Mouse (Mus musculus) layer of hippocampus, adult 8-10 months (tissue): ENCODE measurements around the gene Amph. TPM values are rescaled to one million over a fixed set of nuclear protein-coding genes. Genes with fewer than 3 reads are reported as not detected.
"Not testable (repeated sequence)": the region's sequence is repeated elsewhere in the genome, so short reads cannot be mapped to it uniquely, and the experiment has no call there.

Source experiments
- DNase-seq, 2 experiments: peaks; one replicate each; pipeline ENCODE4 v3.0.0; 2022; ENCODE audit warnings: low spot score in 2 of 2
- total RNA-seq, 4 experiments: library from RNA; stranded (reverse); gene quantifications; 2 replicates each; pipeline ENCODE4 v1.2.4; 2022

The Amph gene
- total RNA-seq, 4 experiments from 2014 or later = 205 to 240 (median 219) TPM

- DNase-seq = no peak
Observed at GRCm38 (mm10) chr13:19025091-19025688, 77.2 kb downstream of the Amph start.

GRCm38 (mm10) chr13:19025906-19026305, 77.9 kb downstream of the Amph start:
- no peak for DNase-seq

DNA sequence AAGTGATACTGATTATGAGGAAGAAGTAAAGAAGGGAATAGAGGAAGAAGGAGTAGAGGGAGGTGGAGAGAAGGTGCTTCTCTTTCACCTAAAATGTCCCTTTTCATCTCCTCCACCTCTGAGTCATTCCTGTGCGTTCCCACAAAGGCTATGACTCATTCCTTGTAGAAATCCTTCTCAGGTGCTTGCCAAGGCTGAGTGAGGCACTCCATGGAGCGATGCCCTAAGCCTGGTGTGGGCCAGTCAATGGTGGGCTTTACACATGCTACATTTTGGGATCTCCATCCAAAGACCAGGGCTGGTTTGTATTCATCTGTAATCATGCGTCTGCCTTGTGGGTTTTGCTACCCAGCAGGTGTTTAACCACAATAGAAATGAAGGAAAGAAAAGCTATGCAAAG, 78.9 kb downstream of the Amph start:
- no peak for DNase-seq

DNA sequence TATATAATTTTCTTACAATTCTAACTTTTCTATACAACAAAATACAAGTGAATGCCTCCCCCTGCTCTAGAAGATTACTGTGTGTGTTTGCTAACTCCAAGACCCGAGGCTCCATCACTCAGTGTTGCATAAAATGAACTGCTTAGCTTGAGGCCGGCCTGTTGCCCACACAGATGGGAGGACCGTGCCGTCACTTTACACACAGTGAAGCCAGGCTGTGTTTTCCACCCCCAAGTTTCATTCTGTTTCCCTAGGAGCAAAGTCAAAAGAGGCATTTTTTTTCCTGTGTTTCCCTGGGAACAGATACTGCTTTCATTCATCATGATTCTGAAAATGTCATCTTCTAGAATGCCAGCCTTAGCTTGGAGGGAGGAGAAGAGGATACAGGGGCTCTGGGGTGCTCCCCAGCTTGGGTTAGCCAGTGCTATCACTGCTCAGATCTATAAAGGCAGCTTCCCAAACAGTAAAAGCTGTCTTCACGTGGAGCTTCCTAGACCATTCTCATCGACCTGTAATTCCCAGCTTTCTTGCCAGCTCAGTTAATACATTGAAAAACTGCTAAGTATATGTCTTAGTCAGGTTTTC, 79.9 kb downstream of the Amph start:
- peak; percentile 51 to 57 for DNase-seq

DNA sequence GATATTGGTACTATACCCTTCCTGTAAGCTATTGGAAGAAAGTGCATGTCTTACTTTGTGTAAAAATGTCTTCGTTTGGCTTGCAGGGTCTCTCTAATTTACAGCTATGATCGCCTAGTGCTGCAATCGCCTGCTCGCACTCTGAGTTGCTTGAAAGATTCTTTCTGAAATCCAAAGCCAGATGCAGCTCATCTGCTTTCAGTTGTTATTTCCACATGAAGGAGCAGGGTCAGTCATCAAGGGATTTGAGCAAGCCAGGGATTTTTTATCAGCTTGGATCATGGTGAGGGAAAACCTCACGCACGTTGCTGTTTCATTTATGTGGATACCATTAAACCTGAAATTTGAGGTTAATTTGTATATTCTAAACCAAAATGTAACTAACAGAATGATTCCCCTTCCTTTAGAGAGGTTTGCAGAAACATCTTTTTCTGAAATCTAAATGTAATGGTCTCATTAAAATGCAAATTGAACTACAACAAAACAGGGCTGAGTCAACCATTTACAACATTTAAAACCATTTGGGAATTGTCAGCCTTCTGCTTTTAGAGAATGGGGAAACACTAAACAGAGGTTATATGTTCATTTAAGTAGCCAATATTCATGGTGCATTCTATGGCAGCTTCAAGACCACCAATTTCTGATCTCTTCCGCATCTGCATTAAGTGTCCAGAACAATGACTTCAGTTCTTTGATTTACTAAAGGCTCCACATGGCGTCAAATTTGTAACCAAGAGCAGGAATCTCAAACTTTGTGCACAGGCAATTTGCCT, 84.1 kb downstream of the Amph start:
- no peak for DNase-seq

- DNase-seq = no peak
Observed at GRCm38 (mm10) chr13:19052090-19052489, 104.1 kb downstream of the Amph start.

- DNase-seq = no peak
Observed at GRCm38 (mm10) chr13:19054504-19054903, 106.5 kb downstream of the Amph start.

GRCm38 (mm10) chr13:19072261-19072660, 124.3 kb downstream of the Amph start:
- no peak for DNase-seq

DNA sequence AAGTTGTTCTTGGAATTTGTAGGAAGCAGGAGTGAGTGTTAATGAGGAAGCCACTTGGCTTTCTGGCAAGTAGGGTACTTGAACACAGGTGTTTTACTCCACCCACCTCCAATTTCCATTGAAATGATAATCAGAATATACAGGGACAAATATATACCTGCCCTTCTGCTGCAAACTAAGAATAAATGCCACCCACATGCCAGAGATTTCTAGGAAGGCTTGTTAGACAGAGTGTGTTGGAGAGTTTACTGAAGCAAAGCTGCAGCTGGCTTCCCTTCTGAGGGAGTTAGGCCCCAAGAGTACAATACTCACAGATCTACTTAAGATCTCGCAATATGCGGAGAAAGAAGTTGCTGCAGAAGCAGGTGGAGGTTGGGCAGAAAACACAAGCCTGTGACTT, 129.4 kb downstream of the Amph start:
- peak; percentile 9 to 34 for DNase-seq

GRCm38 (mm10) chr13:19081932-19082331, 133.9 kb downstream of the Amph start:
- no peak for DNase-seq

- DNase-seq = no peak
Observed at GRCm38 (mm10) chr13:19094571-19094970, 146.6 kb downstream of the Amph start.

- DNase-seq = no peak
Observed at GRCm38 (mm10) chr13:19097117-19097516, 149.1 kb downstream of the Amph start.

GRCm38 (mm10) chr13:19101889-19102402, 153.9 kb downstream of the Amph start:
- DNase-seq = peak; percentile 86 to 88

DNA sequence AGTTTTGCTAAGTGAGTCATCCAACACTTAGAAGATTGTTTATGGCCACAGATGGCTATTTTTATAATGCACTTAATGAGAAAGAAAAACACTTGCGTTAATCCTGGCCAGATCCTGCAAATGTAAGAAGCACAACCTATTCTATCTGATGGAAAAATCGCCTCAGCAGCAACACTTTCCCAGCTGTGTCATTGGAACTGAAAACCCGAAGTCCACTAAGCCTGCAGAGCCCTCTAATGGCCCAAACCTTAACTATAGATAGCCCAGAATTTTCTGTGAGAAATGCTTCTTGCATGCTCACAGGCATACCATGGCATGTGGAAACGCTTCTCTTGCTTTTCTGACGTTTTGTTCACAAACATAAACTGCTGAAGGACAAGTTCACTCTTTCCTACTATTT, 158.4 kb downstream of the Amph start:
- DNase-seq = no peak

DNA sequence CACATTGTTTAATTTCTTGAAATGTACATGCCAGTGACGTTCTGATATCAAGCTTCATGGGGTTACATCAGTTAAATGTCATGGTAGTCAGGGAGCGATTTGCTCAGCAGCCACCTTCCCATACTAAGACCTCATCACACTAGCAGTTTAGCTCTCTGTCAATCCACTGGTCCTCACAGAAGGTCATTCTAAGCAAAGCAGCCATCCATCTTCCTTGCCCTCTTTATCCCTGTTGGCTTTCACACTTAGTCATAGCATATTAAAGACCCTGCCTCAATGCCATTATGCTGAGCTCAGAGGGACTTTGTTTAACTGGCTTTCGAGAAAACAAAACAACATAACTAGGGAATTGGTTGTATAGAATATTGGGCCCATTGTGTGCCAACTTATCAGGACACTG, 161.3 kb downstream of the Amph start:
- DNase-seq = no peak

DNA sequence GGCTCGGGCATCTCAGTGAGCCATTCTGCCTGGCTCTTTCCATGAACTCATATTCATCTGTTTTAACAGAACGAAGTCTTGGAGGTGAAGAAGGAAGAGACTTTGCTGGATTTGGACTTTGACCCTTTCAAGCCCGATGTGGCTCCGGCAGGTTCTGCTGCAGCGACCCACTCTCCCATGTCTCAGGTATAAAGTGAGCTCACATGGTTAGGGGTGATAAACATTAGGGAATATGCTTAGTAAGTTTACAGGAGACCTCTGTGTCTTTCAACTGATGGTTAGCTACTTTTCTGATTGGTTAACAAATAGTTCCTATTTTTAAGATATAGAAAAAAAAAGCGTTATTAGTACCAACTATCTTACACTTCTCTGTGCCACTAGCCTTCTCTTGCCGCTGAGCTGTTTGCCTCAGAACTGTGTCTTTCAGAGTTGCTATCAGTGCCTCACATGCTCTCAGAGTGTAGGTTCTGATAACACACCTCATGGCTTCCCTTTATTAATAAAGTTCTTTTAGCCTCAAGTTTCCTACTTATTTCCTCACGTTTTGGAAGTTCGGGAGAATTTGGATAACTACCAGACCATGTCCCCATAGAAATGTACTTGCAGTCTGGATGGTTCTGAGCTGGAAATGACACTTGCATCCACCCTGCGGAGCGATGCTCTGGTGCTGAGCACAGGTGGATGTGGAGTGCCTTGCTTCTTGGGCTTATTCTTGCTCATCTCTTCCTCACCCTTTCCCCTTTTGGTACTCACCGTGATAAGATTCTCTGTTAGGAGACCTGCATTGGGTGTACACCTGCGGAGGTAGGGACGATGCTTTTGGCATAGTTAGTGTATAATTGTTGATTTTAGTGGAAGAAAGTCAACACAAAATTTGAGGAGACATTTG, 165.3 kb downstream of the Amph start:
- DNase-seq = no peak

DNA sequence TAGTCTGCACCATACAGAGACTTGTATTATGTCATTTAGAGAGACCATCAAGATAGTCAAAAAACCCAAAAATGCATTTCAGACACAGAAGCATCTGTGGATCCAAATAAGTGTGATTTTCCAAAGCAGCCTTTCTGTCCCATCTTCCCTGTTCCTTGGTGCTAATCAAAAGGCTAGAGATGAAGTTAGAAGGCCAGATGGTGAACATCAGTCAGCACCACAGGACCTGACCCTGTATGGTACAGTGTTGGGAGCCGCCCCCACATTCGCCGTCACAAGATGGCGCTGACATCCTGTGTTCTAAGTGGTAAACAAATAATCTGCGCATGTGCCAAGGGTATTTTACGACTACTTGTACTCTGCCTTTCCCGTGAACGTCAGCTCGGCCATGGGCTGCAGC, 166.8 kb downstream of the Amph start:
- not testable (repeated sequence) for DNase-seq

DNA sequence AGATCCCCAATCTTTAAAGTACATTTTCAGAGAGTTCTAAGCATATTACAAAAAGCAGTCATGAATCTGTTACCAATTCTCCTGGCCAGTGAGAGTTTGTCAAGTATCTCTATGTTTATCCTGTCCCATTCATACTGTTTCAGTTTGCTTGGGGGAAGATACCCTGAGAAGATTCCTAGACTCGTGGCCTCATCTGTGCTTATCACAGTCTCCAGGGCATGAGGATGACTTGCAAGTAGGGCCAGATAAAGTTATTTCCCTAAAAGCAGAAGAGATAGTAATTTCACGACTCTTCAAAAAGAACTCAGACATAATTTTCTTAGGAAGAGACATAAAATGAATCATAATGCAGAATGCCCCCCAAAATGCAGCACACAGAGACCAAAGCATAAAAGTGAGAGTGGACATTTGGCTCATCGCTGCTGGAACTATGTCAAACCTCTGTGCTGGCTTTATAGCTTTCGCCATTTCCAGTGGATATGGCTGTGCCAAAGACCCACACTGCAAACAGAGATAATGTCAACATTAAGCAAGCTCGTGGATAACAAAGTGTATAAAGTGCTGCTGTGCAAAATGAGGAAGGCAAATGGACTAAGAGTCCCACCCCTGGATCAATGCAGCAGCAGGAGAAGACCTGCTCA, 179.0 kb downstream of the Amph start:
- DNase-seq = no peak

GRCm38 (mm10) chr13:19133833-19134232, 185.8 kb downstream of the Amph start:
- peak; percentile 53 to 59 for DNase-seq

- DNase-seq = no peak
Observed at GRCm38 (mm10) chr13:19137212-19137611, 189.2 kb downstream of the Amph start.

GRCm38 (mm10) chr13:19137932-19138331, 189.9 kb downstream of the Amph start:
- no peak for DNase-seq
